In genomic region chr4:117156372-117156771, GRCm38 (mm10) we compare ENCODE assay signal across 8 mouse cellular contexts. TPM values are rescaled to one million over a fixed set of nuclear protein-coding genes. Genes with fewer than 3 reads are reported as not detected.
DNase-seq lines count a peak whose midpoint lies in the region; ATAC-seq and TF ChIP-seq lines count a peak whose summit lies in the region.

No protein-coding gene starts in this region.

- H3K36me3 ChIP-seq in erythroblast, embryonic 14.5 days (ENCODE audit: control insufficient read depth): peaks cover 71% of the 10 kb centered on the region
- peaks cover 32% of the 10 kb centered on the region for H3K36me3 ChIP-seq in thymus, adult 2 months (ENCODE audit: control insufficient read depth, insufficient read depth, low read length)
- H3K36me3 ChIP-seq in liver, embryonic 14.5 days (replicated peaks; ENCODE audit: control insufficient read depth, insufficient read depth, low read depth): peaks cover 53% of the 10 kb centered on the region

- WGBS in thymus, adult 2 months: 35% methylated on average over 6 of the region's 6 CpGs
- WGBS in liver, embryonic 14.5 days (ENCODE audit: insufficient replicate concordance): 22% methylated on average over 6 of the region's 6 CpGs

- no peak for DNase-seq in thymus, adult 2 months
- no peak for DNase-seq in thymus, postnatal 0 days (ENCODE audit: low spot score)
- DNase-seq in liver, embryonic 14.5 days (ENCODE audit: low read depth in 3 of 3, low spot score in 3 of 3): no peak
- no peak for DNase-seq in adrenal gland, adult (ENCODE audit: inconsistent age in 2 of 2, low spot score in 1 of 2)
- no peak for DNase-seq in embryo, embryonic 10 days (ENCODE audit: low spot score)
- DNase-seq in thymus, postnatal 10 days (ENCODE audit: low spot score in 2 of 2): no peak

- TF ChIP-seq CTCF in thymus, adult 2 months (IDR thresholded peaks at IDR 0.05; ENCODE audit: borderline replicate concordance, control insufficient read depth, extremely low read depth, insufficient read depth, low read length, poor library complexity): no peak
- TF ChIP-seq CTCF in liver, embryonic 14.5 days (IDR thresholded peaks at IDR 0.05; ENCODE audit: low read depth): no peak

- ATAC-seq in erythroblast, adult 5-6 weeks (replicated peaks; ENCODE audit: low FRiP score, poor library complexity, severe bottlenecking): no peak
- no peak for ATAC-seq in liver, embryonic 14.5 days (ENCODE audit: insufficient read depth)

- peak overlapping the region; percentile 94 for H3K4me3 ChIP-seq in erythroblast, embryonic 14.5 days (replicated peaks)
- H3K4me3 ChIP-seq in thymus, adult 2 months (ENCODE audit: control insufficient read depth, insufficient read depth, low read length): peak overlapping the region; percentile 84
- peak overlapping the region; percentile 85 to 92; a peak in 3 of 4 replicates for H3K4me3 ChIP-seq in liver, embryonic 14.5 days (ENCODE audit: insufficient read depth in 1 of 2, low read depth in 2 of 2, low read length in 2 of 2)

- peaks cover 36% of the 10 kb centered on the region for H3K4me1 ChIP-seq in erythroblast, embryonic 14.5 days (ENCODE audit: control insufficient read depth)
- peaks cover 5% of the 10 kb centered on the region for H3K4me1 ChIP-seq in thymus, adult 2 months (replicated peaks; ENCODE audit: control insufficient read depth, insufficient read depth, low read length)
- H3K4me1 ChIP-seq in liver, embryonic 14.5 days (replicated peaks; ENCODE audit: control insufficient read depth in 2 of 2, insufficient read depth in 2 of 2, low read length in 1 of 2): peaks cover 9 to 17% of the 10 kb centered on the region in 2 experiments

- TF ChIP-seq POLR2A in thymus, adult 2 months (IDR thresholded peaks at IDR 0.05; ENCODE audit: control insufficient read depth, extremely low read depth, insufficient read depth, low read length, poor library complexity): no peak

- H3K27ac ChIP-seq in thymus, adult 2 months (ENCODE audit: control insufficient read depth, insufficient read depth, low read length): no peak overlapping the region
- H3K27ac ChIP-seq in liver, embryonic 14.5 days: peak overlapping the region; percentile 17

- no peaks in the 10 kb centered on the region for H3K27me3 ChIP-seq in erythroblast, embryonic 14.5 days (ENCODE audit: control insufficient read depth)
- no peaks in the 10 kb centered on the region for H3K27me3 ChIP-seq in thymus, adult 2 months (ENCODE audit: control insufficient read depth, insufficient read depth, low read length)
- H3K27me3 ChIP-seq in liver, embryonic 14.5 days (ENCODE audit: control insufficient read depth, insufficient read depth, low read length): no peaks in the 10 kb centered on the region

- H3K9me3 ChIP-seq in erythroblast, embryonic 14.5 days (ENCODE audit: control insufficient read depth, low read length): no peaks in the 10 kb centered on the region
- no peaks in the 10 kb centered on the region for H3K9me3 ChIP-seq in liver, embryonic 14.5 days (ENCODE audit: control insufficient read depth, low read length)

- peak overlapping the region; percentile 81 for H3K4me2 ChIP-seq in liver, embryonic 14.5 days (ENCODE audit: low read depth)

- no peak for TF ChIP-seq EP300 in liver, embryonic 14.5 days (IDR thresholded peaks at IDR 0.05; ENCODE audit: low read depth)

- peak overlapping the region; percentile 96 for H3K9ac ChIP-seq in liver, embryonic 14.5 days (replicated peaks)

RNA-seq across cellular contexts. Expression of gene Rps8, which starts 0.3 kb away (rescaled TPM):
- polyA plus RNA-seq in erythroblast, embryonic 14.5 days (2012): 190 and 246 TPM in 2 replicates
- 981 and 1,137 TPM in 2 replicates for total RNA-seq in erythroblast, adult 5-6 weeks (2015; ENCODE audit: low replicate concordance)
- total RNA-seq in erythroblast, adult 5-6 weeks (2017; ENCODE audit: low replicate concordance): 281 and 366 TPM in 2 replicates
- 698 and 732 TPM in 2 replicates for polyA plus RNA-seq in thymus, adult 2 months (2012; rRNA removed)
- polyA plus RNA-seq in thymus, postnatal 0 days (2015; fragmentation: Nextera tagmentation; extraction: Ambion mirVana): 1,163 and 1,165 TPM in 2 replicates
- polyA plus RNA-seq in liver, embryonic 14.5 days (2012; rRNA removed): 908 and 935 TPM in 2 replicates
- polyA plus RNA-seq in liver, embryonic 14.5 days (2014; fragmentation: Nextera tagmentation; extraction: Ambion mirVana): 901 and 915 TPM in 2 replicates

RNA-seq across cellular contexts. Expression of gene Plk3, which starts 22.6 kb away (rescaled TPM):
- 0.19 and 0.21 TPM in 2 replicates for polyA plus RNA-seq in erythroblast, embryonic 14.5 days (2012)
- total RNA-seq in erythroblast, adult 5-6 weeks (2015; ENCODE audit: low replicate concordance): 0.42 TPM in 1 of 2 replicates, not detected in the other
- total RNA-seq in erythroblast, adult 5-6 weeks (2017; ENCODE audit: low replicate concordance): 1.7 TPM in 1 of 2 replicates, not detected in the other
- polyA plus RNA-seq in thymus, adult 2 months (2012; rRNA removed): 18.0 and 21.4 TPM in 2 replicates
- polyA plus RNA-seq in thymus, postnatal 0 days (2015; fragmentation: Nextera tagmentation; extraction: Ambion mirVana): 3.4 and 4.1 TPM in 2 replicates
- polyA plus RNA-seq in liver, embryonic 14.5 days (2012; rRNA removed): 1.7 and 2.0 TPM in 2 replicates
- 1.1 TPM in 2 replicates for polyA plus RNA-seq in liver, embryonic 14.5 days (2014; fragmentation: Nextera tagmentation; extraction: Ambion mirVana)

RNA-seq across cellular contexts. Expression of gene Kif2c, which starts 26.1 kb away (rescaled TPM):
- polyA plus RNA-seq in erythroblast, embryonic 14.5 days (2012): 1.6 and 2.0 TPM in 2 replicates
- 11.5 and 16.7 TPM in 2 replicates for total RNA-seq in erythroblast, adult 5-6 weeks (2015; ENCODE audit: low replicate concordance)
- total RNA-seq in erythroblast, adult 5-6 weeks (2017; ENCODE audit: low replicate concordance): 13.2 and 14.5 TPM in 2 replicates
- polyA plus RNA-seq in thymus, adult 2 months (2012; rRNA removed): 16.5 and 21.8 TPM in 2 replicates
- 52.2 and 56.1 TPM in 2 replicates for polyA plus RNA-seq in thymus, postnatal 0 days (2015; fragmentation: Nextera tagmentation; extraction: Ambion mirVana)
- 13.2 and 19.4 TPM in 2 replicates for polyA plus RNA-seq in liver, embryonic 14.5 days (2012; rRNA removed)
- polyA plus RNA-seq in liver, embryonic 14.5 days (2014; fragmentation: Nextera tagmentation; extraction: Ambion mirVana): 30.1 and 31.3 TPM in 2 replicates

RNA-seq across cellular contexts. Expression of gene Tctex1d4, which starts 29.8 kb away (rescaled TPM):
- not detected in 2 replicates for polyA plus RNA-seq in erythroblast, embryonic 14.5 days (2012)
- total RNA-seq in erythroblast, adult 5-6 weeks (2015; ENCODE audit: low replicate concordance): not detected in 2 replicates
- not detected in 2 replicates for total RNA-seq in erythroblast, adult 5-6 weeks (2017; ENCODE audit: low replicate concordance)
- 1.1 and 2.0 TPM in 2 replicates for polyA plus RNA-seq in thymus, adult 2 months (2012; rRNA removed)
- 1.0 and 1.8 TPM in 2 replicates for polyA plus RNA-seq in thymus, postnatal 0 days (2015; fragmentation: Nextera tagmentation; extraction: Ambion mirVana)
- polyA plus RNA-seq in liver, embryonic 14.5 days (2012; rRNA removed): not detected in 2 replicates
- polyA plus RNA-seq in liver, embryonic 14.5 days (2014; fragmentation: Nextera tagmentation; extraction: Ambion mirVana): not detected in 2 replicates

RNA-seq across cellular contexts. Expression of gene Btbd19, which starts 30.8 kb away (rescaled TPM):
- polyA plus RNA-seq in erythroblast, embryonic 14.5 days (2012): 0.12 and 0.28 TPM in 2 replicates
- 1.0 and 3.1 TPM in 2 replicates for total RNA-seq in erythroblast, adult 5-6 weeks (2015; ENCODE audit: low replicate concordance)
- 0.68 and 1.3 TPM in 2 replicates for total RNA-seq in erythroblast, adult 5-6 weeks (2017; ENCODE audit: low replicate concordance)
- 18.6 and 20.3 TPM in 2 replicates for polyA plus RNA-seq in thymus, adult 2 months (2012; rRNA removed)
- 15.7 and 19.2 TPM in 2 replicates for polyA plus RNA-seq in thymus, postnatal 0 days (2015; fragmentation: Nextera tagmentation; extraction: Ambion mirVana)
- 2.7 and 2.9 TPM in 2 replicates for polyA plus RNA-seq in liver, embryonic 14.5 days (2012; rRNA removed)
- 2.3 and 2.5 TPM in 2 replicates for polyA plus RNA-seq in liver, embryonic 14.5 days (2014; fragmentation: Nextera tagmentation; extraction: Ambion mirVana)
